Mouse (Mus musculus) heart, adult 2 months (tissue): ENCODE results near the gene Hrh2.

Source experiments
- CTCF ChIP-seq: fragments of 200-600 bp; IDR thresholded peaks from 2 replicates; pipeline ENCODE4 v1.8.1; 2022; ENCODE audit warnings: antibody characterized with exemption, mild to moderate bottlenecking, moderate library complexity
- POLR2A ChIP-seq: fragments of 200-500 bp; IDR thresholded peaks from 2 replicates; pipeline ENCODE4 v1.6.1; 2011; ENCODE audit warnings: mild to moderate bottlenecking, low read depth, low read length, control low read depth; ENCODE audit not compliant: insufficient read depth

DNA sequence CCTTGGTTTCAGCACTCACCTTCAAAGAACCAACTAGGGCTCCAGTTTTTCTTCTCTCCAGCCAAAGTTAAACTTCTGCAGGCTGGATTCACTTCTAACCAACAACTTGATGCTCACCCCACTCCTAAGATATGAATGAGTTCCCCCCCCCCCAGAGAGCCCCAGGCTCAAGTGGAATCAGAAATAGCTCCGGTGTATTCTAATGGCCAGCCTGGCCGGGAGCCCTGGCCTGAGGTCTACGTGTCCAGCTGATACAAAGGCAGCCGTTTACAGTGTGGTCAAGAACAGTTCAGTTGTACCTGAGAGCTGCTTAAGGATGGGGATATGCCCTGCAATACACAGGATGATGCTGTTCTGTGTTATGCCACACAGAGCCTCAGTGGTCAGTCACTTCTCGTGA, 13.3 kb upstream of the Hrh2 start:
- TF ChIP-seq POLR2A (no peak), CTCF (no peak)
